Mouse (Mus musculus) brown adipose tissue, adult 24 weeks (tissue): ENCODE measurements around the gene Polr2h. TPM values are rescaled to one million over a fixed set of nuclear protein-coding genes. Genes with fewer than 3 reads are reported as not detected.
"Not testable (repeated sequence)": the region's sequence is repeated elsewhere in the genome, so short reads cannot be mapped to it uniquely, and the experiment has no call there.

Experiments
- H3K27ac ChIP-seq: fragments of 200-500 bp; replicated peaks from 2 replicates; pipeline ENCODE4 v1.5.1; 2012; ENCODE audit warnings: low read depth, mild to moderate bottlenecking, low read length
- H3K4me1 ChIP-seq: fragments of 200-500 bp; 2 replicates; pipeline ENCODE4 v1.6.1; 2012; ENCODE audit warnings: low read length, mixed read lengths; ENCODE audit not compliant: control insufficient read depth, insufficient read depth, insufficient read length
- H3K4me3 ChIP-seq: fragments of 200-500 bp; 2 replicates; pipeline ENCODE4 v1.5.1; 2012; ENCODE audit warnings: low read depth, mild to moderate bottlenecking, low read length, moderate library complexity; ENCODE audit not compliant: insufficient read depth
- polyA plus RNA-seq: library from polyadenylated mRNA; stranded (reverse); fragments of >200 nt; gene quantifications from 2 replicates; pipeline ENCODE4 v1.2.4, GENCODE M21; 2012; ENCODE audit not compliant: missing spikeins, insufficient read depth, insufficient read length

Polr2h gene
- polyA plus RNA-seq: 21.2 and 22.7 TPM in 2 replicates

GRCm38 (mm10) chr16:20717181-20717977, at the start of gene Polr2h, which contains the start of gene Clcn2:
Polr2h (plus strand) TSS chr16:20717665.
Clcn2 (minus strand) TSS chr16:20717746.
- Histone ChIP-seq H3K4me1 (no peaks in the 10 kb centered on the region; the same call in 1 of the 2 replicates), H3K27ac (peak within 1 kb of the TSS; percentile 72), H3K4me3 (peak within 1 kb of the TSS; percentile 75)

GRCm38 (mm10) chr16:20668013-20668412, 49.5 kb upstream of the Polr2h start, which contains the start of gene Eif4g1:
Eif4g1 (plus strand) TSS chr16:20668313.
- not testable (repeated sequence) for H3K4me1 ChIP-seq, H3K27ac ChIP-seq, H3K4me3 ChIP-seq

DNA sequence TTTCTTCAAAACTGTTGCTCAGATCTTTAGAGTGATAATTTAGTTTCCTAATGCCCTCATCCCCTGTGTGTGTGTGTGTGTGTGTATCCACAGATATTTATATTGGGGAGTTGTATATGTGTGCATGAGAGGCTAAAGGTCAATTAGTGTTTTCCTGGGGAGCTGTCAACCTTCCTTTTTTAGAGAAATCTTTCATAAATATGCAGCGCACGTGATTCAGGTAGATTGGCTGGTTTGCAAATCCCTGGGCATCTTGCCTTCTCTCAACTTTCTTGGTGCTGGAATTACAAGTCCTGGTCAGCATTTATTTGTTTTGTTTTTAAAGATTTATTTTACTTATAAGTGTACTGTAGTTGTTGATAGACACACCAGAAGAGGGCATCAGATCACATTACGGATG, 47.2 kb upstream of the Polr2h start:
- Histone ChIP-seq H3K4me3 (no peak overlapping the region), H3K4me1 (peaks cover 9% of the 10 kb centered on the region), H3K27ac (no peak overlapping the region)

GRCm38 (mm10) chr16:20671886-20672285, 45.6 kb upstream of the Polr2h start:
- H3K4me3 ChIP-seq: no peak overlapping the region
- 0 out of 2 replicates have a peak overlapping the region, but pooled peaks have one; percentile 2 for H3K27ac ChIP-seq
- H3K4me1 ChIP-seq: peaks cover 9% of the 10 kb centered on the region

DNA sequence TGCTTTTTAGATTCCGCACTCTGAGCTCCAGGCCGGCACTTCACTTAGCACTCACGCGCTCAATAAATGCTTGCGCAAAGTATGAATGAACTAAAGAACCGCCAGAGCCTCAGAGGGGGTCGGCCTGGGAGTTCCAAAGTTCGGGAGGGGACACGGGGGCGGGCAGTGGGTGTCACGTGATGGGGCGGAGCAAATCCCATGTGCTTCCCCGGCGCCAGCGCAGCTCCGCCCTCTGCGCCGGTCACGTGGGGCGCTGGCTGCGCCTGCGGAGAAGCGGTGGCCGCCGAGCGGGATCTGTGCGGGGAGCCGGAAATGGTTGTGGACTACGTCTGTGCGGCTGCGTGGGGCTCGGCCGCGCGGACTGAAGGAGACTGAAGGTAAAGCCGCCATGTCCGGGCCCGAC, 45.0 kb upstream of the Polr2h start:
- Histone ChIP-seq H3K4me3 (peak overlapping the region; percentile 81), H3K27ac (no peak overlapping the region), H3K4me1 (peaks cover 9% of the 10 kb centered on the region)

GRCm38 (mm10) chr16:20672965-20673705, 44.3 kb upstream of the Polr2h start:
- peaks cover 11% of the 10 kb centered on the region for H3K4me1 ChIP-seq
- peak overlapping the region; percentile 83 for H3K27ac ChIP-seq
- H3K4me3 ChIP-seq: peak overlapping the region; percentile 81

DNA sequence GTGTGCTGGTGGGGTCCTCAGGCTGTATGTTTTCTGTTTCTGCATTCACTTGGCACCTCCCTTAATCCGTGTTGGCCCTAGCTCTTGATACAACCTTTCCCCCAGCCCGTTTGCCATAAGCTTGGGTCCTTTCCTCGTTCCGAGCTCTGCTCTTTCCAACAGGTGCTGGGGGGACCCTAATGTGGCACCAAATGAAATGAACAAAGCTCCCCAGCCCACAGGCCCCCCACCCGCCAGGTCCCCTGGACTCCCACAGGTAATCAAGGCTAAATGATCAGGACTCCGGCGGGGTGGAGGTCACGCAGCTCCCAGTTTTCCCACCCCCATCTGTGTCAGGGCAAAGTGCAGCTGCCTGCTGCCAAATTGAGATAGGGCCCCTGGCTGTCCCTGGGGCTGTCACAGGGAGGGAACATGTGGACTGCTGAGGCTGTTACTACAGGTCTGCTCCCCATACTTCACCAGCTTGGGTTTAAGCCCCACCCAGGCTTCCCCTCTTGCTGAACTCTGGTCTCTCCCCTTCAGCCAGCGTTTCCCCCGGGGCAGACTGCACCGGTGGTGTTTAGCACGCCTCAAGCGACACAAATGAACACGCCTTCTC, 43.7 kb upstream of the Polr2h start:
- Histone ChIP-seq H3K4me3 (peak overlapping the region; percentile 81), H3K4me1 (peaks cover 11% of the 10 kb centered on the region), H3K27ac (peak overlapping the region; percentile 83)

GRCm38 (mm10) chr16:20675213-20675612, 42.3 kb upstream of the Polr2h start:
- Histone ChIP-seq H3K4me3 (peak overlapping the region; percentile 81; the same call in 1 of the 2 replicates), H3K27ac (no peak overlapping the region), H3K4me1 (peaks cover 11% of the 10 kb centered on the region)

- Histone ChIP-seq H3K4me1 (peaks cover 11% of the 10 kb centered on the region), H3K27ac (no peak overlapping the region), H3K4me3 (no peak overlapping the region)
These were observed 40.8 kb upstream of the Polr2h start for GRCm38 (mm10) chr16:20676702-20677101.

- Histone ChIP-seq H3K27ac (no peak overlapping the region), H3K4me1 (peaks cover 11% of the 10 kb centered on the region), H3K4me3 (no peak overlapping the region)
These were observed 40.1 kb upstream of the Polr2h start for GRCm38 (mm10) chr16:20677380-20677779.

GRCm38 (mm10) chr16:20677974-20678675, 39.3 kb upstream of the Polr2h start:
- Histone ChIP-seq H3K4me3 (no peak overlapping the region), H3K27ac (no peak overlapping the region), H3K4me1 (peaks cover 11% of the 10 kb centered on the region)

- Histone ChIP-seq H3K27ac (no peak overlapping the region), H3K4me3 (no peak overlapping the region), H3K4me1 (peaks cover 6% of the 10 kb centered on the region)
These were observed 26.7 kb upstream of the Polr2h start for GRCm38 (mm10) chr16:20690774-20691173.

DNA sequence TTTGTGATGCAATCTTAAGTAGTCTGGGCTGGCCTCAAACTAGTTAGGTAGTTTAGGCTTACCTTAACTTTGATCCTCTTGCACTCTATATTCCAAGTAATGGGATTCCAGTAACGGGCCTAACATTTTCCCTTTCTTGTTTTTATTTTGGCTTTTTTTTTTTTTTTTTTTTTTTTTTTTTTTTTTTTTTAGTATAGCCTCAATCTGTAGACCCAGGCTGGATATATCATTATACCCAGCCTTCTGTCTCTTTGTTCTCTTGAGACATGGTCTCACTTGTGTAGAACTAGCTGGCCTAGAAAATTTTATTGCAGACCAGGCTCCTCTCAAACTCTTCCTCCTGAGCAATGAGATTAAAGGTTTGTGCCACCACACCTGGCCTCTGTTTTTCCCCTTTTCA, 25.8 kb upstream of the Polr2h start:
- H3K27ac ChIP-seq: no peak overlapping the region
- H3K4me3 ChIP-seq: no peak overlapping the region
- H3K4me1 ChIP-seq: peaks cover 6% of the 10 kb centered on the region

DNA sequence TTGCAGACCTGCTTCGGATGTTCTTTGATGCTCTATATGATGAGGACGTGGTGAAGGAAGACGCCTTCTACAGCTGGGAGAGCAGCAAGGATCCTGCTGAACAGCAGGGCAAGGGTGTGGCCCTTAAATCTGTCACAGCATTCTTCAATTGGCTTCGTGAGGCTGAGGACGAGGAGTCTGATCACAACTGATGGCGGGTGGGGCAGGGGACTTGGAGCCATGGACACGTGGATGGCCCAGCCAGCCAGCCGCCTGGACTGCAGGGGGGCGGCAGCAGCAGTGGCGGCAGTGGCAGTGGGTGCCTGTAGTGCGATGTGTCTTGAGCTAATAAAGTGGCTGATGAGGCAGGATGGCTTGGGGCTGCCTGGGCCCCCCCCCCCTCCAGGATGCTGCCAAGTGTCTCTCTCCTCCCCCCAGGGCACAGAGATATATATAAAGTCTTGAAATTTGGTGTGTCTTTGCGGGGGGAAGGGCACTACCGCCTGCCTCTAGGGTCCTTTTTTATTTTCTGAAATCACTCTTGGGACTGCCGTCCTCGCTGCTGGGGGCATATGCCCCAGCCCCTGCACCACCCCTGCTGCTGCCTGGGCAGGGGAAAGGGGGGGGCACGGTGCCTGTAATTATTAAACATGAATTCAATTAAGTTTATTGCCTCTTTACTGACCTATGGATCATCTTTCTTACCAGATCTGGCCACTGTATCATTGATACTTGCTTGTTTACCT, 25.1 kb upstream of the Polr2h start:
- Histone ChIP-seq H3K4me1 (peaks cover 6% of the 10 kb centered on the region), H3K27ac (no peak overlapping the region), H3K4me3 (no peak overlapping the region)
